9 mouse cellular contexts compared by ENCODE assay signal in the genomic region with DNA sequence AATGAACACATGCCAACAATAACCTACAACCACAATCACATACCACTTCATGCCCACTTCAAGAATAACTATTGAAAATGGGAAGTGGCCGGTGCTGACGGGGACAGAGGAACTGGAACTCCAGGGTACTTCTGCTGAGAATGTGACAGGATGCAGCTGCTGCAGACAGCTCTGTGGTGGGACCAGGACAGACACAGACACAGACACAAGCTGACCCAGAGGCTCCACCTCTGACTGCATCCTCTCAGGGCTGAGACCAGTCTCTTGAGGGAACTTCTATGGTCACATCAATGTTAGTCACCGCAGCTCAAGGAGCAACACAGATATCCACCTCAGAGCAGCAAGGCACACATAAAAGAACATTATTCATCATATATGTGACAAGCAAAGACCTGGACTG. TPM values are rescaled to one million over a fixed set of nuclear protein-coding genes. Genes with fewer than 3 reads are reported as not detected.
A peak's percentile ranks its signal among the peaks of the same experiment; 100 is the strongest.
DNase-seq lines count a peak whose midpoint lies in the region; ATAC-seq and TF ChIP-seq lines count a peak whose summit lies in the region.
"Had no signal": no experiment of that assay in that cellular context is flagged by ENCODE, and none has a peak within 500 bp of the region (broad histone marks: within the 10 kb centered on the region; RNA-seq: fewer than 3 reads in every experiment).

No protein-coding gene starts in this region.

- DNase-seq in c-Kit-positive CD71-negative TER-119-negative erythroid progenitor cells, embryonic 14.5 days (ENCODE audit: low read depth) = peak; percentile 28
- peak; percentile 20 for DNase-seq in liver, adult 2 months (ENCODE audit: extremely low read depth, low read depth, low spot score)
- DNase-seq in limb, embryonic 10.5 days (ENCODE audit: low spot score) = no peak
- DNase-seq in layer of hippocampus, postnatal 10 days (ENCODE audit: low spot score in 2 of 2) = no peak

- ATAC-seq in kidney, embryonic 16.5 days (ENCODE audit: low FRiP score, low TSS enrichment) = peak; percentile 73; the same call in 1 of the 2 replicates
- ATAC-seq in kidney, embryonic 15.5 days (replicated peaks; ENCODE audit: low FRiP score) = no peak
- peak; percentile 84 for ATAC-seq in neutrophil, adult 5-6 weeks (ENCODE audit: extremely low read depth, insufficient number of reproducible peaks, low FRiP score, poor library complexity, severe bottlenecking)
- no peak for ATAC-seq in midbrain, embryonic 13.5 days

- no peaks in the 10 kb centered on the region for H3K4me1 ChIP-seq in kidney, embryonic 16.5 days (ENCODE audit: insufficient read depth, low read length)
- no peaks in the 10 kb centered on the region for H3K4me1 ChIP-seq in kidney, embryonic 15.5 days
- no peaks in the 10 kb centered on the region for H3K4me1 ChIP-seq in liver, adult 2 months (ENCODE audit: control insufficient read depth, insufficient read depth, low read length)
- H3K4me1 ChIP-seq in limb, embryonic 10.5 days = no peaks in the 10 kb centered on the region
- no peaks in the 10 kb centered on the region for H3K4me1 ChIP-seq in midbrain, embryonic 13.5 days (replicated peaks)

- H3K4me3 ChIP-seq in kidney, embryonic 16.5 days (ENCODE audit: low read length) = no peak overlapping the region
- no peak overlapping the region for H3K4me3 ChIP-seq in kidney, embryonic 15.5 days (replicated peaks)
- no peak overlapping the region for H3K4me3 ChIP-seq in liver, adult 2 months (ENCODE audit: insufficient read depth, low read depth, low read length)
- no peak overlapping the region for H3K4me3 ChIP-seq in limb, embryonic 10.5 days
- H3K4me3 ChIP-seq in midbrain, embryonic 13.5 days (replicated peaks) = no peak overlapping the region

- H3K79me2 ChIP-seq in liver, adult 2 months (ENCODE audit: control insufficient read depth, insufficient read depth, low read length) = no peaks in the 10 kb centered on the region

- no peaks in the 10 kb centered on the region for H3K27me3 ChIP-seq in kidney, embryonic 16.5 days (ENCODE audit: insufficient read depth, low read length)
- no peaks in the 10 kb centered on the region for H3K27me3 ChIP-seq in kidney, embryonic 15.5 days
- H3K27me3 ChIP-seq in liver, adult 2 months (ENCODE audit: control insufficient read depth, insufficient read depth, low read length) = no peaks in the 10 kb centered on the region
- no peaks in the 10 kb centered on the region for H3K27me3 ChIP-seq in limb, embryonic 10.5 days (ENCODE audit: low read depth, poor library complexity, severe bottlenecking)
- H3K27me3 ChIP-seq in midbrain, embryonic 13.5 days = no peaks in the 10 kb centered on the region

- H3K4me2 ChIP-seq in kidney, embryonic 16.5 days (replicated peaks; ENCODE audit: low read depth, low read length) = no peak overlapping the region
- no peak overlapping the region for H3K4me2 ChIP-seq in kidney, embryonic 15.5 days
- no peak overlapping the region for H3K4me2 ChIP-seq in midbrain, embryonic 13.5 days (replicated peaks)

- TF ChIP-seq POLR2A in liver, adult 2 months (IDR thresholded peaks at IDR 0.05; ENCODE audit: extremely low read depth, insufficient read depth, low read length) = no peak

- H3K36me3 ChIP-seq in kidney, embryonic 16.5 days (ENCODE audit: insufficient read depth, low read length) = no peaks in the 10 kb centered on the region
- H3K36me3 ChIP-seq in kidney, embryonic 15.5 days = no peaks in the 10 kb centered on the region
- H3K36me3 ChIP-seq in liver, adult 2 months (ENCODE audit: control insufficient read depth, insufficient read depth, low read length) = no peaks in the 10 kb centered on the region
- H3K36me3 ChIP-seq in limb, embryonic 10.5 days = no peaks in the 10 kb centered on the region
- H3K36me3 ChIP-seq in midbrain, embryonic 13.5 days = no peaks in the 10 kb centered on the region

- H3K9me3 ChIP-seq in kidney, embryonic 16.5 days (ENCODE audit: low read length) = no peaks in the 10 kb centered on the region
- no peaks in the 10 kb centered on the region for H3K9me3 ChIP-seq in kidney, embryonic 15.5 days (replicated peaks)
- H3K9me3 ChIP-seq in limb, embryonic 10.5 days (replicated peaks) = no peaks in the 10 kb centered on the region
- H3K9me3 ChIP-seq in midbrain, embryonic 13.5 days = no peaks in the 10 kb centered on the region

- no peak overlapping the region for H3K27ac ChIP-seq in kidney, embryonic 16.5 days (ENCODE audit: low read length)
- H3K27ac ChIP-seq in kidney, embryonic 15.5 days = no peak overlapping the region
- H3K27ac ChIP-seq in liver, adult 2 months (replicated peaks; ENCODE audit: insufficient read depth, low read depth, low read length) = no peak overlapping the region
- no peak overlapping the region for H3K27ac ChIP-seq in limb, embryonic 10.5 days
- H3K27ac ChIP-seq in midbrain, embryonic 13.5 days = no peak overlapping the region

- no peak for TF ChIP-seq CTCF in liver, adult 2 months (IDR thresholded peaks at IDR 0.05; ENCODE audit: low read depth, low read length)

- WGBS in kidney, embryonic 16.5 days = 36% methylated on average over 3 of the region's 3 CpGs
- 44% methylated on average over 3 of the region's 3 CpGs for WGBS in kidney, embryonic 15.5 days
- whole genome bisulfite sequencing in liver, adult 2 months = 70% methylated on average over 3 of the region's 3 CpGs
- WGBS in limb, embryonic 10.5 days = 81% methylated on average over 3 of the region's 3 CpGs
- WGBS in midbrain, embryonic 13.5 days = 95% methylated on average over 3 of the region's 3 CpGs

- no peak overlapping the region for H3K9ac ChIP-seq in kidney, embryonic 16.5 days (replicated peaks; ENCODE audit: low read length)
- H3K9ac ChIP-seq in kidney, embryonic 15.5 days = no peak overlapping the region
- no peak overlapping the region for H3K9ac ChIP-seq in liver, adult 2 months (ENCODE audit: low read depth, low read length)
- no peak overlapping the region for H3K9ac ChIP-seq in midbrain, embryonic 13.5 days (replicated peaks)

RNA-seq across cellular contexts. Expression of a gene that starts 9.4 kb away (rescaled TPM):
- polyA plus RNA-seq in kidney, embryonic 16.5 days (2015; fragmentation: Nextera tagmentation; extraction: Ambion mirVana) = 27.6 and 36.4 TPM in 2 replicates
- 30.7 and 34.1 TPM in 2 replicates for polyA plus RNA-seq in kidney, embryonic 15.5 days (2015; fragmentation: Nextera tagmentation; extraction: Ambion mirVana)
- 3.6 and 5.1 TPM in 2 replicates for total RNA-seq in liver, adult 2 months (2014; rRNA removed)
- 1.2 and 1.5 TPM in 2 replicates for polyA plus RNA-seq in liver, adult 2 months (2012; rRNA removed)
- 35.4 and 46.4 TPM in 2 replicates for total RNA-seq in neutrophil, adult 5-6 weeks (2017)
- 30.9 and 38.1 TPM in 2 replicates for polyA plus RNA-seq in limb, embryonic 10.5 days (2016; fragmentation: Nextera tagmentation; extraction: Ambion mirVana)
- polyA plus RNA-seq in midbrain, embryonic 13.5 days (2015; fragmentation: Nextera tagmentation; extraction: Ambion mirVana) = 40.8 and 44.5 TPM in 2 replicates
- total RNA-seq in layer of hippocampus, postnatal 10 days (2021) = 10 to 100 TPM; 25.9 to 27.5 TPM

RNA-seq across cellular contexts. Expression of a gene that starts 16.6 kb away (rescaled TPM):
- polyA plus RNA-seq in kidney, embryonic 16.5 days (2015; fragmentation: Nextera tagmentation; extraction: Ambion mirVana) = 0.40 TPM in 1 of 2 replicates, not detected in the other
- polyA plus RNA-seq in kidney, embryonic 15.5 days (2015; fragmentation: Nextera tagmentation; extraction: Ambion mirVana) = 0.19 and 0.21 TPM in 2 replicates
- total RNA-seq in liver, adult 2 months (2014; rRNA removed) = 0.28 and 0.54 TPM in 2 replicates
- 0.52 and 0.93 TPM in 2 replicates for polyA plus RNA-seq in liver, adult 2 months (2012; rRNA removed)
- 0.35 and 0.49 TPM in 2 replicates for total RNA-seq in neutrophil, adult 5-6 weeks (2017)
- 0.20 and 0.29 TPM in 2 replicates for polyA plus RNA-seq in limb, embryonic 10.5 days (2016; fragmentation: Nextera tagmentation; extraction: Ambion mirVana)
- 1.6 and 1.7 TPM in 2 replicates for polyA plus RNA-seq in midbrain, embryonic 13.5 days (2015; fragmentation: Nextera tagmentation; extraction: Ambion mirVana)
- total RNA-seq in layer of hippocampus, postnatal 10 days (2021) = 1 to 10 TPM; 9.1 to 9.7 TPM
- total RNA-seq: MEL had no signal

RNA-seq across cellular contexts. Expression of a gene that starts 57.0 kb away (rescaled TPM):
- 113 and 114 TPM in 2 replicates for polyA plus RNA-seq in kidney, embryonic 16.5 days (2015; fragmentation: Nextera tagmentation; extraction: Ambion mirVana)
- 106 and 112 TPM in 2 replicates for polyA plus RNA-seq in kidney, embryonic 15.5 days (2015; fragmentation: Nextera tagmentation; extraction: Ambion mirVana)
- total RNA-seq in liver, adult 2 months (2014; rRNA removed) = 44.8 and 45.0 TPM in 2 replicates
- 14.0 and 17.3 TPM in 2 replicates for polyA plus RNA-seq in liver, adult 2 months (2012; rRNA removed)
- total RNA-seq in neutrophil, adult 5-6 weeks (2017) = 27.6 and 43.7 TPM in 2 replicates
- 98.2 and 117 TPM in 2 replicates for polyA plus RNA-seq in limb, embryonic 10.5 days (2016; fragmentation: Nextera tagmentation; extraction: Ambion mirVana)
- polyA plus RNA-seq in midbrain, embryonic 13.5 days (2015; fragmentation: Nextera tagmentation; extraction: Ambion mirVana) = 52.8 and 56.3 TPM in 2 replicates
- total RNA-seq in layer of hippocampus, postnatal 10 days (2021) = 100 to 1,000 TPM; 115 TPM

Comparison
In these comparisons a context has a peak if more than half of its experiments do, and no peak if none do; other contexts are left out.
1. ATAC-seq: peak in kidney, embryonic 16.5 days (single experiment) and neutrophil, adult 5-6 weeks (single experiment); none in kidney, embryonic 15.5 days (single experiment) and midbrain, embryonic 13.5 days (single experiment).
2. DNase-seq: peak in c-Kit-positive CD71-negative TER-119-negative erythroid progenitor cells, embryonic 14.5 days (single experiment) and liver, adult 2 months (single experiment); none in limb, embryonic 10.5 days (single experiment) and layer of hippocampus, postnatal 10 days (0 of 2).
3. RNA of a gene that starts 9.4 kb away (polyA plus RNA-seq): 40.8 to 44.5 TPM in midbrain, embryonic 13.5 days, 30.9 to 38.1 TPM in limb, embryonic 10.5 days, 30.7 to 34.1 TPM in kidney, embryonic 15.5 days and 27.6 to 36.4 TPM in kidney, embryonic 16.5 days; 1.2 to 1.5 TPM in liver, adult 2 months; every median in the first group is over 10 times any median in the second.